Mouse (Mus musculus): ENCODE data around the gene Ubl4b. TPM values are rescaled to one million over a fixed set of nuclear protein-coding genes. Genes with fewer than 3 reads are reported as not detected.
A peak's percentile ranks its signal among the peaks of the same experiment; 100 is the strongest.

Ubl4b gene
- polyA plus RNA-seq, 1 experiment from 2014 or later = not detected

DNA sequence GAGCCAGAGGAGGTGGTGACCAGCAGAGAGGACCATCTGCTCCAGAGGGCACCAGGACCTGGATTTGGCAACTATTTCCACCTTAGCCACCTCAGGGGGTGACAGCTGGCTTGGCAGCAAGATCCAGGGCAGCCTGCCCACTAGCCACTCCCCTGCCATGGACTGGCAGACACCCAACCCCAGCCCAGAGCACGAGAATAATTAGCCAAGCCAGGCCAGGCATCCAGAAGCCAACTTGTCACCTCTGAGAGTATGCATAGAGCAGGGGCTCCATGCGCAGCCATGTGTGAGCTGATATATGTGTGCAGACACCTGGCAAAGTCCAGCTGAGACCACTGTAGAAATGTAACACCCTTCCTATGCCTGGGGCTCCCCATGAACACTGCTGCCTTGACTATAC lies 7.9 kb downstream of the Ubl4b start:
- peaks cover 90% of the 10 kb centered on the region for H3K27me3 ChIP-seq (ENCODE audit: insufficient read depth, low read length)

DNA sequence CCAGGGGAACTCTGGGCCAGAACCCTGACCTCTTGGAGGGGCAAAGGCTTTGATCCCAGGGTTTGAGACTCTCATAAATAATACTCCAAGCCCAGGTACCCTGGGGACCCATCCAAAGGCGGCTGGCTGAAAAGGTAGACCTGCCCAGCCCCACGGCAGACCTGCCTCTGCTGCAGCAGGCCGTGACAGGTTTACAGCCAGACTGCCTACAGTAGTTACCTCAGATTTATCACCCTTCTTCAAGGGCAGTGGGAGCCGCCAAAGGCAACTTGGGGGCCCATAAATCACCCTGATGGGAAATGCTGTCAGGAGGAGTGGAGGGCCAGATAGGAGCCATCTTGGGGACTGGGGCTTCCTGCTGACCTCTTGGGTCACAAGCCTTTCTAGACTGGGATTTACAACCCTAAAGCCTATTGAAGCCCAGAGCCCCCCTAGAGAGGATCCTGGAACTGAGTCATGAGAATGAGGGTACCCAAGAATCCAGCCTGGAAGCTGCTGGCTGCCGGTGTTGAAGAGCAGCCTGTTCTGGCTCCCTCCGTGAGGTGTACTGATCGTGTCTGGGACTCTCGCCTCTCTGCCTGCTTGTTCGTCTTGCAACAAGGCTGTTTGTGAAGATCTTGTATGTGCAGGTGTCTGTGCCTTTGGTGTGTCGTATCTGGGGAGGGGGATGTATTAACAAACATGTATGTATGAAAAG lies 9.0 kb downstream of the Ubl4b start:
- Histone ChIP-seq H3K4me2 (replicated peaks; ENCODE audit: low read depth, low read length) (no peak overlapping the region), H3K9ac (replicated peaks; ENCODE audit: low read length) (no peak overlapping the region), H3K36me3 (ENCODE audit: insufficient read depth, low read length) (no peaks in the 10 kb centered on the region), H3K4me1 (ENCODE audit: insufficient read depth, low read length) (peaks cover 12% of the 10 kb centered on the region), H3K4me3 (ENCODE audit: low read length) (no peak overlapping the region), H3K27ac (ENCODE audit: low read length) (no peak overlapping the region), H3K27me3 (ENCODE audit: insufficient read depth, low read length) (peaks cover 89% of the 10 kb centered on the region), H3K9me3 (ENCODE audit: low read length) (no peaks in the 10 kb centered on the region)
- 14% methylated on average over 10 of the region's 10 CpGs for WGBS
- peak; percentile 87 for ATAC-seq (ENCODE audit: low FRiP score, low TSS enrichment)

More for the DNA sequence above, 7.9 kb downstream of the Ubl4b start:
- no peak overlapping the region for H3K27ac ChIP-seq (ENCODE audit: low read length)
- H3K9ac ChIP-seq (replicated peaks; ENCODE audit: low read length) = no peak overlapping the region
- 38% methylated on average over 2 of the region's 2 CpGs for WGBS
- H3K4me2 ChIP-seq (replicated peaks; ENCODE audit: low read depth, low read length) = no peak overlapping the region
- H3K36me3 ChIP-seq (ENCODE audit: insufficient read depth, low read length) = no peaks in the 10 kb centered on the region
- peaks cover 12% of the 10 kb centered on the region for H3K4me1 ChIP-seq (ENCODE audit: insufficient read depth, low read length)
- no peak overlapping the region for H3K4me3 ChIP-seq (ENCODE audit: low read length)
- ATAC-seq (ENCODE audit: low FRiP score, low TSS enrichment) = no peak; the same call in 1 of the 2 replicates
- no peaks in the 10 kb centered on the region for H3K9me3 ChIP-seq (ENCODE audit: low read length)

DNA sequence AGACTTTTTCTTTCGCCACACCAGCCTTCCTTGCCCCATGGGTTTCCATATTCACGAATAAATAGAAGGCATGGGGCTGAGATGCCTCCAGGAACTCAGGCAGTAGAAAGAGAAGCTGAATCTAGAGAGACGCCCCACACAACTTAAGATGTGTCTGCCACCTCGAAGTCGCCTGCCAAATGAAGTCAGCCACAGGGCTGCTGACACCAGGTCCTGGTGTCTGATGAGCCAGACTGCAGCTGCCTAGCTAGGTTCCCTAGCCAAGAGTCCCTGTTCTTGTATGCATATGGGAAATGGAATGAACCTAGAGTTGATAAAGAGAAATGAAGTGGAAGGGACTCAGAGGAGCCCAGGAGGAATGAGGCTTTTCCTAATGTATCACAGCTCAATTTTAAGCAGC lies 9.6 kb downstream of the Ubl4b start:
- WGBS = 37% methylated on average over 5 of the region's 5 CpGs
- Histone ChIP-seq H3K36me3 (ENCODE audit: insufficient read depth, low read length) (no peaks in the 10 kb centered on the region), H3K27ac (ENCODE audit: low read length) (no peak overlapping the region), H3K9me3 (ENCODE audit: low read length) (no peaks in the 10 kb centered on the region), H3K4me3 (ENCODE audit: low read length) (no peak overlapping the region), H3K4me2 (replicated peaks; ENCODE audit: low read depth, low read length) (no peak overlapping the region), H3K9ac (replicated peaks; ENCODE audit: low read length) (no peak overlapping the region), H3K4me1 (ENCODE audit: insufficient read depth, low read length) (peaks cover 12% of the 10 kb centered on the region), H3K27me3 (ENCODE audit: insufficient read depth, low read length) (peaks cover 88% of the 10 kb centered on the region)
- ATAC-seq (ENCODE audit: low FRiP score, low TSS enrichment) = no peak

DNA sequence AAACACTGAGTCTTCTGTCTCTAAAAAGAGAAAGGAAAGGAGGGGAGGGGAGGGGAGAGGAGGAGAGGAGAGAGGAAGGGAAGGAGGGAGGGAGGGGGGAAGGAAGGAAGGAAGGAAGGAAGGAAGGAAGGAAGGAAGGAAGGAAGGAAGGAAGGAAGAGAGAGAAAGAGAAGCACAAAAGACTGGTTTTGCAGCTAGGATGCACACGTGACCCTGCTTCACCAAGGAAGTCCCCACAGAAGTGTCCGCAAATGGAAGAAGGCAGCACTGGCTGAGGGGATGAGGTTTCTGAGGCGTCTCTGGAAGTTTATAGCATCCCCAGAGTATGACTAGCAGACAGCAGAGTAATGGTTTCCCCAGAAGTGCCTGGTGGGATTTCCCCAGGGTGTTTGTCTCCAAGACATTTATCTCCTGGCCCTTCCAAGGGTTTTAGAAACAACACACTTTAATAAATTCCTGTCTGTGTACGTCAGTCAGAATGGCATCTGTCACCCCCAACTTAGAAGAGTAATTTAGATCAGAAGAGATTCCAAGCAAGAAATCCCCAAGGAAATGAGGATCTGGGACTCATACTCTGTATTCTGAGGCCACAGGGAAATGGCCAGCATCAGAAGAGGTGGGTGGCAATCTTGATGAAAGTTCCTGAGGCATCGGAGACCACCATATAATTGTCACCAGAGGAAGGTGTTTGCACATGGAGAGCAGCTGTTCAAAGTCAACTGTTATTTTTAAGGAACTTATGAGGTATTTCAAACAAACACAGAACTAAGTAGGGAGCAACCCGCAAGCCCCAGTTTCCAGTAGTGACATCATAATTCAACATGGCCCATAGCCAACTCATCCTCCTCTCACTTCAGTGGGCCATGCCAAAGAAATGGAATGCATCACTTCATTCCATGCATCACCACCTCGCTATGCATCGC lies 11.5 kb downstream of the Ubl4b start:
- ATAC-seq (ENCODE audit: low FRiP score, low TSS enrichment) = no peak
- Histone ChIP-seq H3K27ac (ENCODE audit: low read length) (no peak overlapping the region), H3K36me3 (ENCODE audit: insufficient read depth, low read length) (no peaks in the 10 kb centered on the region), H3K9me3 (ENCODE audit: low read length) (no peaks in the 10 kb centered on the region), H3K4me3 (ENCODE audit: low read length) (no peak overlapping the region), H3K9ac (replicated peaks; ENCODE audit: low read length) (no peak overlapping the region), H3K4me2 (replicated peaks; ENCODE audit: low read depth, low read length) (no peak overlapping the region), H3K27me3 (ENCODE audit: insufficient read depth, low read length) (peaks cover 86% of the 10 kb centered on the region), H3K4me1 (ENCODE audit: insufficient read depth, low read length) (peaks cover 12% of the 10 kb centered on the region)
- WGBS = 56% methylated on average over 8 of the region's 8 CpGs

DNA sequence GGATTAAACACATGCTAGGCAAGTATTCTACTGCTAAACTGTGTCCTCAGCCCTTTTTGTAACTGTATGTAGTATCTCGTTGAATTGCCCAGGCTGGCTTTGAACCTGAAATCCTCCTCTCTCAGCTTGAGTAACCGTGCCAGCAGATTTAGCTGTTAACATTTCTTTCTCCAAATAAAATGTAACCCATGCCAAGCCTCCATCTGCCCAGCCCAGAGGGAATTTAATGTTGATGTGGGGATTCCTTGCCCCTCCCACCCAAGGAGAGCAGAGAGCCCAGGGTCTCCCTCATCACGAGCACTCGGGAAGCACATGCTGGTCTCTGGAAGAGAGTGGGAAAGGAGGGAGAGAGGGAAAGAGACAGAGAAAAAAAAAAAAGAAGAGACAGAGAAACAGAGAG lies 12.3 kb downstream of the Ubl4b start:
- ATAC-seq (ENCODE audit: low FRiP score, low TSS enrichment) = no peak
- Histone ChIP-seq H3K4me1 (ENCODE audit: insufficient read depth, low read length) (peaks cover 13% of the 10 kb centered on the region), H3K9me3 (ENCODE audit: low read length) (no peaks in the 10 kb centered on the region), H3K9ac (replicated peaks; ENCODE audit: low read length) (no peak overlapping the region), H3K4me2 (replicated peaks; ENCODE audit: low read depth, low read length) (no peak overlapping the region), H3K27ac (ENCODE audit: low read length) (no peak overlapping the region), H3K4me3 (ENCODE audit: low read length) (no peak overlapping the region), H3K36me3 (ENCODE audit: insufficient read depth, low read length) (no peaks in the 10 kb centered on the region), H3K27me3 (ENCODE audit: insufficient read depth, low read length) (peaks cover 86% of the 10 kb centered on the region)
- 56% methylated on average over 4 of the region's 4 CpGs for WGBS

DNA sequence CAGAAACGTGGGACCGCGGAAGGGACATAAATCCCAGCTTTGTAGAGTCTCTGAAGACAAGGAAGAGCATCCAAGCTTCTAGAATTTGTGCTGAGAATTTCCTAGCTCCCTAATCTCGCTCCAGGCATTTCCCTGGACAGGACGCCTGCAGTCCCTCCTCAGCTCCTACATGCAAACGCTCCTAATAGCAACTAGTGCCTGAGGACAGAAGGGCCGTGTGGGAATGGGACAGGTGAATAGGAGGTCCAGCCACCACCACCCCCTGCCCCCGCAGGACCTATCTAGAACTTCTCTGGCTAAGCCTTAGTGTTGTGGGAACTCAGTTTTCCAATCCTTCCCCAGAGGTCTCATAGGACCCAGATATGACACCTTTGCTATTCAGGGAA lies 17.4 kb downstream of the Ubl4b start:
- no peak overlapping the region for H3K27ac ChIP-seq (ENCODE audit: low read length)
- peak overlapping the region; percentile 17; the same call in 1 of the 2 replicates for H3K4me3 ChIP-seq (ENCODE audit: low read length)
- no peaks in the 10 kb centered on the region for H3K9me3 ChIP-seq (ENCODE audit: low read length)
- WGBS = 17% methylated on average over 8 of the region's 8 CpGs
- H3K9ac ChIP-seq (replicated peaks; ENCODE audit: low read length) = no peak overlapping the region
- H3K4me2 ChIP-seq (replicated peaks; ENCODE audit: low read depth, low read length) = peak overlapping the region; percentile 31
- H3K27me3 ChIP-seq (ENCODE audit: insufficient read depth, low read length) = peaks cover 74% of the 10 kb centered on the region
- H3K4me1 ChIP-seq (ENCODE audit: insufficient read depth, low read length) = peaks cover 8% of the 10 kb centered on the region; the same call in 1 of the 2 replicates
- no peaks in the 10 kb centered on the region for H3K36me3 ChIP-seq (ENCODE audit: insufficient read depth, low read length)
- ATAC-seq (ENCODE audit: low FRiP score, low TSS enrichment) = peak; percentile 27; the same call in 1 of the 2 replicates

DNA sequence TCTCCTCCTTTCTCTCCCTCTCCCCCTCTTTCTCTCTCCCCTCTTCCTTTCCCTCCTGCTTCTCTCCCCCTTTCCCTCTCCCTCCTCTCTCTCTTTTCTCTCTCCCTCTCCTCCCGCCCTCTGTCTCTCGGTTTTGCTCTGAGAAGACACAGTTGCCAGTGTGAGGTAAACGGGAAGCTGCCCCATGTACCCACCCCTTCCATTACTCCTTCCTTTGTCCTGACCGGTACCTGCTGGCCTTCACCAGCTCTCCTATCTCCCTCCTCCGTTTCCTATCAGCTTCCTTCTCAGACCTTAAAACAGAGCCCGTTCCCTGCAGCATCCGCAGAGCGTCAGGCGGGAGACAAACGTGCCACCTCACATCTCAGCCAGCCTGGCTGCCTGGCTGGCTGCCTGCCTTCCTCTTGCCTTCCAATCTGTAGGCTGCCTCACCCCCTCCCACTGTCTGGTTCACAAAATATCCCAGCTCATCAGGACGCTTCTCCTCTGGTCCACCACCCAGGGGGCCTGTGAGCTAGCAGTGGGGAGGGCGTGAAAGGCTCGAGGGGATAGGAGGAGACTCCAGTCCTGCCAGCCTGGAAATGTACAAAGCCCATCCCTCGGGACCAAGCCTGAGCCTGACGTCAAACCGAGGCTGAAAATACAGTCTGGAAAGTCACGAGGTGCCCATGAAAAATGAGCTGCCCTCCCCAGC lies 17.9 kb downstream of the Ubl4b start:
- peak; percentile 61; the same call in 1 of the 2 replicates for ATAC-seq (ENCODE audit: low FRiP score, low TSS enrichment)
- H3K9ac ChIP-seq (replicated peaks; ENCODE audit: low read length) = peak overlapping the region; percentile 23; the same call in 1 of the 2 replicates
- WGBS = 2% methylated on average over 17 of the region's 17 CpGs
- H3K27ac ChIP-seq (ENCODE audit: low read length) = no peak overlapping the region
- H3K9me3 ChIP-seq (ENCODE audit: low read length) = no peaks in the 10 kb centered on the region
- H3K4me3 ChIP-seq (ENCODE audit: low read length) = peak overlapping the region; percentile 17
- H3K36me3 ChIP-seq (ENCODE audit: insufficient read depth, low read length) = no peaks in the 10 kb centered on the region
- peaks cover 69% of the 10 kb centered on the region for H3K27me3 ChIP-seq (ENCODE audit: insufficient read depth, low read length)
- peak overlapping the region; percentile 31 for H3K4me2 ChIP-seq (replicated peaks; ENCODE audit: low read depth, low read length)
- H3K4me1 ChIP-seq (ENCODE audit: insufficient read depth, low read length) = peaks cover 8% of the 10 kb centered on the region; the same call in 1 of the 2 replicates

DNA sequence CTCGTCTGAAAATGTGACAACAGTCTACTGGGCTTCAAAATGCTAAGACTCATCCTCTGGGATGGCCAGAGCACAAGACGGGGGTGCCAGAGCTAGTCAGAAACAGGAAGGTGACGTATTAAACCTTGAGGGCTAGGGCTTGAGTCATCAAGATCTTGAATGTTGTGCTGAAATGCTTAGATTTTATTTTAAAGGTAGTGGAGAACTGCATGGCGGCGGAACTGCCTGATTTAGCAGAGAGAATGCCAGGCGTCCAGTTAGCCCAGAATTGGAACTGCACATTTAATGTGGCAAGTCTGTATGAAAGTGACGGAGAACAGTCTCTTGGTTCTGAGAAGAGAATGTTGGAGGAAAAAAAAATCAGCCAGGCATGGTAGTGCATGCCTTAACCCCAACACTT lies 19.9 kb downstream of the Ubl4b start:
- H3K9me3 ChIP-seq (ENCODE audit: low read length) = no peaks in the 10 kb centered on the region
- H3K9ac ChIP-seq (replicated peaks; ENCODE audit: low read length) = no peak overlapping the region
- no peak overlapping the region for H3K4me3 ChIP-seq (ENCODE audit: low read length)
- no peak overlapping the region for H3K4me2 ChIP-seq (replicated peaks; ENCODE audit: low read depth, low read length)
- peaks cover 67% of the 10 kb centered on the region for H3K27me3 ChIP-seq (ENCODE audit: insufficient read depth, low read length)
- WGBS = 84% methylated on average over 7 of the region's 7 CpGs
- no peak overlapping the region for H3K27ac ChIP-seq (ENCODE audit: low read length)
- ATAC-seq (ENCODE audit: low FRiP score, low TSS enrichment) = no peak
- H3K4me1 ChIP-seq (ENCODE audit: insufficient read depth, low read length) = peaks cover 8% of the 10 kb centered on the region; the same call in 1 of the 2 replicates
- H3K36me3 ChIP-seq (ENCODE audit: insufficient read depth, low read length) = no peaks in the 10 kb centered on the region

DNA sequence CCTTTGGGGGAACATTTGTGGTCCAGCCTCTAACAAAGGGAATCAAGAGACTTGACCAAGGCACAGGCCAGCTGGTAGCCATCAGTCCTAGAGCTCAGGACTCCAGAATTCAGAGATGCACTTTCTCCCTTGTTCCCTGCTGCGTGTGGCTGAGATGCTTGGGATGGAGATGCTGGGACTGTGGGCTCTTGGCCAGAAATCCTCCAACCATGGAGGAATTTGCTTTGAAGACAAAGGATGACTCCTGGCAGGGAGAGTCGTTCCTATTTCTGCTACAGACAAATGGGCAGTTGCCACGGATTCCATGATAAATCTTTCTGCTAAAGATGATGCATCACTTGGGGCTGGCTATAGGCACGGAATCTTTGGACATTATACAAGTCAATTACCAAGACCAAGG lies 21.3 kb downstream of the Ubl4b start:
- peaks cover 62% of the 10 kb centered on the region for H3K27me3 ChIP-seq (ENCODE audit: insufficient read depth, low read length)
- WGBS = 59% methylated on average over 4 of the region's 4 CpGs

More for the DNA sequence above, 21.3 kb downstream of the Ubl4b start:
- no peak overlapping the region for H3K9ac ChIP-seq (replicated peaks; ENCODE audit: low read length)
- H3K36me3 ChIP-seq (ENCODE audit: insufficient read depth, low read length) = no peaks in the 10 kb centered on the region
- H3K9me3 ChIP-seq (ENCODE audit: low read length) = no peaks in the 10 kb centered on the region
- H3K4me2 ChIP-seq (replicated peaks; ENCODE audit: low read depth, low read length) = no peak overlapping the region
- H3K27ac ChIP-seq (ENCODE audit: low read length) = no peak overlapping the region
- no peak overlapping the region for H3K4me3 ChIP-seq (ENCODE audit: low read length)
- peaks cover 8% of the 10 kb centered on the region; the same call in 1 of the 2 replicates for H3K4me1 ChIP-seq (ENCODE audit: insufficient read depth, low read length)
- no peak for ATAC-seq (ENCODE audit: low FRiP score, low TSS enrichment)

Measured in kidney, embryonic 16.5 days (tissue).